Mouse (Mus musculus): Measurements from ENCODE around the gene Crbn. TPM values are rescaled to one million over a fixed set of nuclear protein-coding genes. Genes with fewer than 3 reads are reported as not detected.

Crbn gene
- total RNA-seq, 2 experiments from 2014 or later: 16.3 to 35.3 TPM

GRCm38 (mm10) chr6:106768640-106769289 is 31.1 kb downstream of the Crbn start, which contains the start of gene Trnt1:
Gene Trnt1 (plus strand): TSS chr6:106769120.
- ATAC-seq (replicated peaks; ENCODE audit: low FRiP score, poor library complexity, severe bottlenecking): peak; percentile 100

GRCm38 (mm10) chr6:106766774-106767173 is 33.1 kb downstream of the Crbn start:
- no peak for ATAC-seq (replicated peaks; ENCODE audit: low FRiP score, poor library complexity, severe bottlenecking)

GRCm38 (mm10) chr6:106765892-106766291 is 34.0 kb downstream of the Crbn start:
- ATAC-seq (replicated peaks; ENCODE audit: low FRiP score, poor library complexity, severe bottlenecking): no peak

- no peak for ATAC-seq (replicated peaks; ENCODE audit: low FRiP score, poor library complexity, severe bottlenecking)
These were observed 38.4 kb downstream of the Crbn start for GRCm38 (mm10) chr6:106761486-106761885.

- ATAC-seq (replicated peaks; ENCODE audit: low FRiP score, poor library complexity, severe bottlenecking): no peak
These were observed 39.2 kb downstream of the Crbn start for GRCm38 (mm10) chr6:106760473-106761218.

- no peak for ATAC-seq (replicated peaks; ENCODE audit: low FRiP score, poor library complexity, severe bottlenecking)
These were observed 41.6 kb downstream of the Crbn start for GRCm38 (mm10) chr6:106758299-106758698.

- ATAC-seq (replicated peaks; ENCODE audit: low FRiP score, poor library complexity, severe bottlenecking): no peak
These were observed 49.6 kb downstream of the Crbn start for GRCm38 (mm10) chr6:106750291-106750690.

GRCm38 (mm10) chr6:106748887-106749388 is 50.9 kb downstream of the Crbn start, which contains the start of gene Il5ra:
Gene Il5ra (minus strand): TSS chr6:106749037.
- no peak for ATAC-seq (replicated peaks; ENCODE audit: low FRiP score, poor library complexity, severe bottlenecking)

GRCm38 (mm10) chr6:106747804-106748203 is 52.1 kb downstream of the Crbn start:
- no peak for ATAC-seq (replicated peaks; ENCODE audit: low FRiP score, poor library complexity, severe bottlenecking)

- no peak for ATAC-seq (replicated peaks; ENCODE audit: low FRiP score, poor library complexity, severe bottlenecking)
These were observed 52.6 kb downstream of the Crbn start for GRCm38 (mm10) chr6:106747251-106747650.

- ATAC-seq (replicated peaks; ENCODE audit: low FRiP score, poor library complexity, severe bottlenecking): no peak
These were observed 54.0 kb downstream of the Crbn start for GRCm38 (mm10) chr6:106745673-106746394.

GRCm38 (mm10) chr6:106743556-106744233 is 56.2 kb downstream of the Crbn start:
- ATAC-seq (replicated peaks; ENCODE audit: low FRiP score, poor library complexity, severe bottlenecking): no peak

- ATAC-seq (replicated peaks; ENCODE audit: low FRiP score, poor library complexity, severe bottlenecking): no peak
These were observed 59.5 kb downstream of the Crbn start for GRCm38 (mm10) chr6:106740244-106740825.

GRCm38 (mm10) chr6:106738229-106738628 is 61.6 kb downstream of the Crbn start:
- ATAC-seq (replicated peaks; ENCODE audit: low FRiP score, poor library complexity, severe bottlenecking): no peak

- ATAC-seq (replicated peaks; ENCODE audit: low FRiP score, poor library complexity, severe bottlenecking): no peak
These were observed 67.3 kb downstream of the Crbn start for GRCm38 (mm10) chr6:106732563-106732962.

Other genes starting within 250 kb of the Crbn start
- gene Il5ra, start 51.0 kb downstream of the Crbn start, total RNA-seq (2015; ENCODE audit: low replicate concordance): 3.6 TPM in 1 of 2 replicates, not detected in the other
- 2.4 and 2.9 TPM in 2 replicates for gene Il5ra, start 51.0 kb downstream of the Crbn start, total RNA-seq (2017; ENCODE audit: low replicate concordance)
- gene Trnt1, start 31.0 kb downstream of the Crbn start, total RNA-seq (2015; ENCODE audit: low replicate concordance): 13.7 and 18.4 TPM in 2 replicates
- gene Trnt1, start 31.0 kb downstream of the Crbn start, total RNA-seq (2017; ENCODE audit: low replicate concordance): 34.0 and 39.9 TPM in 2 replicates